Mouse (Mus musculus) small intestine, adult 2 months (tissue): Measurements from ENCODE around the gene Pex10. TPM values are rescaled to one million over a fixed set of nuclear protein-coding genes. Genes with fewer than 3 reads are reported as not detected.
"Not testable (repeated sequence)": the region's sequence is repeated elsewhere in the genome, so short reads cannot be mapped to it uniquely, and the experiment has no call there.

Experiments used
- H3K27ac ChIP-seq: fragments of 200-500 bp; 2 replicates; pipeline ENCODE4 v1.5.1; 2012; ENCODE audit warnings: low read depth, low read length, control low read depth, inconsistent platforms; ENCODE audit not compliant: insufficient read depth
- H3K27me3 ChIP-seq: fragments of 200-500 bp; 2 replicates; pipeline ENCODE4 v1.6.1; 2012; ENCODE audit warnings: mild to moderate bottlenecking, moderate library complexity, low read length, inconsistent platforms; ENCODE audit not compliant: control insufficient read depth, insufficient read depth
- H3K36me3 ChIP-seq: fragments of 200-500 bp; 2 replicates; pipeline ENCODE4 v1.6.1; 2012; ENCODE audit warnings: mild to moderate bottlenecking, low read length, control low read depth, inconsistent platforms; ENCODE audit not compliant: control insufficient read depth, insufficient read depth
- H3K4me1 ChIP-seq: fragments of 200-500 bp; 2 replicates; pipeline ENCODE4 v1.6.1; 2012; ENCODE audit warnings: low read length, inconsistent platforms, mixed read lengths; ENCODE audit not compliant: control insufficient read depth, insufficient read depth, insufficient read length
- H3K4me3 ChIP-seq: fragments of 200-500 bp; 2 replicates; pipeline ENCODE4 v1.5.1; 2012; ENCODE audit warnings: low read depth, mild to moderate bottlenecking, control low read depth, inconsistent platforms, low read length, moderate library complexity
- CTCF ChIP-seq: fragments of 200-500 bp; IDR thresholded peaks from 2 replicates; pipeline ENCODE4 v1.5.1; 2012; ENCODE audit warnings: low read depth, mild to moderate bottlenecking, control low read depth, inconsistent platforms, low read length, moderate library complexity, mixed read lengths; ENCODE audit not compliant: insufficient replicate concordance, insufficient read length; ENCODE audit errors: extremely low read depth
- POLR2A ChIP-seq: fragments of 200-500 bp; IDR thresholded peaks from 2 replicates; pipeline ENCODE4 v1.6.1; 2012; ENCODE audit warnings: low read depth, mild to moderate bottlenecking, control low read depth, inconsistent platforms, low read length, moderate library complexity
- WGBS: fragments of 180-500 bp; shearing (Covaris S2); methylation state at CpG from one replicate; pipeline ENCODE4 v1.1.7; 2018; 5-methylcytosine and 5-hydroxymethylcytosine counted together
- polyA plus RNA-seq: library from polyadenylated mRNA; depleted of rRNA; stranded (reverse); fragments of >200 nt; gene quantifications from 2 replicates; pipeline ENCODE4 v1.2.3, GENCODE M21; 2012

Gene Pex10
- polyA plus RNA-seq, 1 experiment = 15.2 TPM

- no peaks in the 10 kb centered on the region for H3K4me1 ChIP-seq
- H3K36me3 ChIP-seq = peaks cover 79% of the 10 kb centered on the region
- no peaks in the 10 kb centered on the region for H3K27me3 ChIP-seq
- WGBS = 90% methylated on average over 9 of the region's 9 CpGs
- no peak for TF ChIP-seq CTCF
- no peak for TF ChIP-seq POLR2A
- no peak overlapping the region for H3K4me3 ChIP-seq
- no peak overlapping the region for H3K27ac ChIP-seq
These were observed 8.3 kb downstream of the Pex10 start for GRCm38 (mm10) chr4:155075137-155075536.

GRCm38 (mm10) chr4:155075813-155076212 lies 9.0 kb downstream of the Pex10 start:
- TF ChIP-seq POLR2A = no peak
- TF ChIP-seq CTCF = no peak
- H3K27me3 ChIP-seq = no peaks in the 10 kb centered on the region
- H3K4me3 ChIP-seq = no peak overlapping the region
- H3K36me3 ChIP-seq = peaks cover 79% of the 10 kb centered on the region
- no peak overlapping the region for H3K27ac ChIP-seq
- no peaks in the 10 kb centered on the region for H3K4me1 ChIP-seq
- 88% methylated on average over 2 of the region's 2 CpGs for WGBS

GRCm38 (mm10) chr4:155076677-155077076 lies 9.9 kb downstream of the Pex10 start:
- Histone ChIP-seq H3K4me1 (no peaks in the 10 kb centered on the region), H3K4me3 (no peak overlapping the region), H3K27me3 (no peaks in the 10 kb centered on the region), H3K36me3 (peaks cover 74% of the 10 kb centered on the region), H3K27ac (no peak overlapping the region)
- WGBS = 71% methylated on average over 9 of the region's 9 CpGs
- TF ChIP-seq POLR2A = no peak
- no peak for TF ChIP-seq CTCF

- WGBS = 81% methylated on average over 10 of the region's 10 CpGs
- H3K4me3 ChIP-seq, H3K27ac ChIP-seq, H3K4me1 ChIP-seq, H3K27me3 ChIP-seq: not testable (repeated sequence)
- peaks cover 64% of the 10 kb centered on the region for H3K36me3 ChIP-seq
These were observed 12.0 kb downstream of the Pex10 start for GRCm38 (mm10) chr4:155078808-155079207.

- no peaks in the 10 kb centered on the region for H3K27me3 ChIP-seq
- H3K27ac ChIP-seq = no peak overlapping the region
- H3K4me3 ChIP-seq = no peak overlapping the region
- peaks cover 8% of the 10 kb centered on the region; the same call in 1 of the 2 replicates for H3K4me1 ChIP-seq
- peaks cover 58% of the 10 kb centered on the region for H3K36me3 ChIP-seq
- WGBS = 65% methylated on average over 6 of the region's 6 CpGs
- no peak for TF ChIP-seq CTCF
- TF ChIP-seq POLR2A = no peak
These were observed 12.8 kb downstream of the Pex10 start for GRCm38 (mm10) chr4:155079666-155080065.

GRCm38 (mm10) chr4:155083553-155083952 lies 16.7 kb downstream of the Pex10 start:
- peaks cover 14% of the 10 kb centered on the region for H3K4me1 ChIP-seq
- H3K27ac ChIP-seq = peak overlapping the region; percentile 77
- TF ChIP-seq POLR2A (no peak), CTCF (no peak)
- no peaks in the 10 kb centered on the region for H3K27me3 ChIP-seq
- 36% methylated on average over 4 of the region's 4 CpGs for WGBS
- peaks cover 29% of the 10 kb centered on the region for H3K36me3 ChIP-seq
- peak overlapping the region; percentile 36 for H3K4me3 ChIP-seq

GRCm38 (mm10) chr4:155084351-155084750 lies 17.5 kb downstream of the Pex10 start:
- Histone ChIP-seq H3K36me3 (peaks cover 24% of the 10 kb centered on the region), H3K4me1 (peaks cover 14% of the 10 kb centered on the region), H3K4me3 (peak overlapping the region; percentile 42), H3K27ac (peak overlapping the region; percentile 77), H3K27me3 (no peaks in the 10 kb centered on the region)
- no peak for TF ChIP-seq CTCF
- TF ChIP-seq POLR2A = no peak
- WGBS = 30% methylated on average over 7 of the region's 7 CpGs
